Mouse (Mus musculus) gastrocnemius, postnatal 25 days (tissue): ENCODE results near the gene Nkain2. TPM values are rescaled to one million over a fixed set of nuclear protein-coding genes. Genes with fewer than 3 reads are reported as not detected.

Source experiments
- DNase-seq: peaks from one replicate; pipeline ENCODE4 v3.0.0; 2022
- total RNA-seq, 2 experiments: library from RNA; stranded (reverse); gene quantifications; 1 replicate in 1 of 2; 2 replicates in 1 of 2; pipeline ENCODE4 v1.2.3; 2021

Nkain2 gene
- total RNA-seq, 2 experiments from 2014 or later, result 0.20 to 0.21 TPM

DNA sequence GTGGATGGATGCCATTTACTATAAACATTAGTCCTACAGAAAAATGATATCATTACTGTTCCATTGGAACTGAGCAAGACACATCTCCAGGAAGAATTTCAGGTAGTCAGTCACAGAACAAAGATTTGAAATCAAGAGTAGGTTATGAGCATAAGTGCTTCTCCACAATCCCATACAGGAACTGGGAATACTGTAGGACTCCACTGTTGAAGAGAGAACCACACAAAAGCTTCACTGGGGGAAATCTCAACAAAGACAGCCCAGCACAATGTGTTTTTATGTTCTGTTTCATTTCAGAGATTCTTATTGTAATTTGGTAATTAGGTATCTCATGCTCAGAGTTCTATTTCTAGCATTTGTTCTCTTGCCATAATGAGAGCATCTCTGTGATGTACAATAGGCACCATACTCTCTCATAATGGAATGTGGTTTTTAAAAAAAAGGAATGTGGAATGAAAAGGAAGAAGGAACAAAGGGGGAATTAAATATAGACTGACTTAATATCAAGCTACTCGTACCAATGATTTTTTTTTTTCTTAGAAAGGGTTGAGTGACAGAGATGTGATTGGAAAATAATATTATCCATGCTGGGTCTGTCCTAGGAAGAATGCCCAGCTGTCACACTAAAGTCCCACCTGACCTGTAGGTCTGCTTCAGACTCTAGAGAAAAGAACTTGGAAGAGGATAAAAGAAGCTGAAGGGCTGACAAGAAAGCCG, 313.5 kb downstream of the Nkain2 start:
- no peak for DNase-seq

DNA sequence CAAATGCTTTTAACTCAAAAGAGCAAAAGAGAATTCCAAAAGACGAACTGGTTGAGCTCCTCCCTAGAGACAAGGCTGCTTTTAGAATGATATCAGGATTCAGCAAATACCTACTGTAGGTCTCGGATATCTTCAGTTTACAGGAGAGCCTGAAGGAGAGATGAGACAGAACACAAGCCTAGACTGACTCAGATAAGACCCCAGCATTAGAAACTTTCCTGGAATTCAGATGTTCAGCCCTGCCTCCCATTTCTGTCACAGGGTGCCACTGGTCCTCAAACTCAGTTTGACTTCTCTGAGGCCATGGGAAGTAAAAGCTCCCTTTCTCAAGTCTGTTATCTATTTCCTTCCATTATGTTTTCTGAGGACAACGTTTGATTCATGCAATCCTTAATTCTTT, 332.6 kb downstream of the Nkain2 start:
- no peak for DNase-seq

DNA sequence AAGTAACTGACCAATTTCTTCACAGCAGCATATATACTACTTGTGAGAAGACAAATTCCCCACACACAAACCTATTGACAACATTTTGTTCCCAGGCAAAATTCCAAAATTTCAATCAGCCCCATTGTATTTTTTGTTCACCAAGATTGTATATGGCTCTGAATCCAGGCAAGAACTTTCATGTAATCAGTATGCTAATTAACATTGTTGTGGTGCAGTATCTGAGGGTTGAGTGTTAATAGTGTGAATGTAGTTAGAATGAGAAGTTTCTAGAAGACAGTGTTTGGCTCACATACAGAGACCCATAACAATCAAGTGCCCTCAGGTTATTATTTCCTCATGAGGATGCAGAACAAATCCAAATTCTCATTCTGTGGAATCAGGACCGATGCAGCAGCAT, 354.2 kb downstream of the Nkain2 start:
- no peak for DNase-seq

DNA sequence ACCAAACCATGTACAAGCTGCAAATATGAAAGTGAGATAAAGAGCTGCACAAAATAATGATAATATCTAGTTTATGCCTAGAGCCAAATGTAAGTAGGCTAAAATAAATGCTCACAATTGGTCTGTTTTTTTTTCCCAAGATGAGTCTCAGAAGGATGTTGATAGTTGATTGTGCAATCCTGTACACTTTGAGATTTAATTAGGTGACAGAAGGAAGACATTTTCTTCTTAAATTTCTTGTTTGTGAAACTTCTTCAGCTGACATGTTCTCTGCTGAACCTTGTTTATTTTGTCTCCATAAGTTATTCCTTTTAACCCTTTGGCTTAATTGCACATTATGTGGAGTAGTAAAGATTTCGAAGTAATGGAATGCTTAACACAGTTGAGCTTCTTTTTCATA, 379.4 kb downstream of the Nkain2 start:
- no peak for DNase-seq

DNA sequence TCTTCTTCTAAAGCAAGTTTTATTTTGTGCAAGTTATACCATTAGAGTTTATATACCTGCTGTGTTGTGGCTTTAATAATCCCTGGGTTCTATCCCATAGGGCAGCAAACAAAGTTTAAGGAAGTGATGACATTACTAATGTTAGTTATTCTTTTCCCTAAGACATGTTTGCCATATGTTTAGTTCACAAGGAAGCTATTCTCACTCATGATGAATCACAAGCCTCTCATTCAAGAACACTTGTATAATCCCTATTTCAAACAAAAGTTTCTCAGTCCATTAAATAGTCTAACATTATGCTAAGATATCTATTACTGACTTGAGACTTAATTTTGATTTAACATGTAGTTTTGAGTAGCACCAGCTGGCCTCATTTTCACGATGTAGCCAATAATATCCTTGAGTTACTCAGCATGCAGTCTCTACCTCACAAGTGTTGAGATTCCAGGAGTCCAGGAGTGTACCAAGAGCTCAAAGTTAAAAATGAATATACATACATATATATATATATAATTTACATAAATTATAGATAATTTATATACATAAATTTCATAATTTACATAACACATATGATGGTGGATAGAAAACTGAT, 395.6 kb downstream of the Nkain2 start:
- DNase-seq, result no peak

DNA sequence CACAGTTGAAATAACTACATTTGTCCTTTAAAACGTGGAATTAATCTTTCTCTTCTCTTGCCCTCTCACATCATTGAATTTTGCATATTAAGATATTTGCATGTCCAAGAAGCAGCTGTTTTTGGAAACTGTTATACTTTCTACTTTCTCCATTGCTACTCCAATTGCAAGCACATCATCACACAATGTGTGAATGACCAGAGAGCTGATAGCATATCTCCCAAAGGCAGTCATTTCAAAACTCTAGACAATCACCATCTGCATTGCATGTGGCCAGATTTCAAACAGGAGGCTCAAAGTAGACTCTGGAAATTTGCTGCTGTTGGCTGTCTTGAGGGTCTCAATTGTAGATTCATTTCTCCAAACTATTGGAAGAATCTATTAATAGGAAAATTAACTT, 396.7 kb downstream of the Nkain2 start:
- no peak for DNase-seq

DNA sequence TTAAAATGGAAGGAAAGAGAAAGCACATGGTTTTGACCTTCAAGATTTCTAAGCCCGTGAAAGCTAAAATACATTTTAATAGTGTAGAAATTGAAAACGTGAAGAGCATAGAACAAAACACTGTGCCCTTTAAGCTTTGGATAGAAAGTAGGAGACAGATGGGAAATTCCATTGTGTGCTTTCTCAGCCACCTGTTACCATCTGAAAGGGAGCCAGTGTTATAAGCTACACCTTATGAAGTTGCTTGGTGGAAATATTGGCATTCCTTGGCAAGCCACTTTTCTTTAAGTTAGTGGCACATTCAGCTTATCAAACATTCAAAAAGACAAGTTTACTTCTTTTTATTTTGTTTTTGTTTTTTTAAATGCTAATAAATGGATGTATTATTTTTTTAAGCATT, 427.5 kb downstream of the Nkain2 start:
- DNase-seq, result no peak

DNA sequence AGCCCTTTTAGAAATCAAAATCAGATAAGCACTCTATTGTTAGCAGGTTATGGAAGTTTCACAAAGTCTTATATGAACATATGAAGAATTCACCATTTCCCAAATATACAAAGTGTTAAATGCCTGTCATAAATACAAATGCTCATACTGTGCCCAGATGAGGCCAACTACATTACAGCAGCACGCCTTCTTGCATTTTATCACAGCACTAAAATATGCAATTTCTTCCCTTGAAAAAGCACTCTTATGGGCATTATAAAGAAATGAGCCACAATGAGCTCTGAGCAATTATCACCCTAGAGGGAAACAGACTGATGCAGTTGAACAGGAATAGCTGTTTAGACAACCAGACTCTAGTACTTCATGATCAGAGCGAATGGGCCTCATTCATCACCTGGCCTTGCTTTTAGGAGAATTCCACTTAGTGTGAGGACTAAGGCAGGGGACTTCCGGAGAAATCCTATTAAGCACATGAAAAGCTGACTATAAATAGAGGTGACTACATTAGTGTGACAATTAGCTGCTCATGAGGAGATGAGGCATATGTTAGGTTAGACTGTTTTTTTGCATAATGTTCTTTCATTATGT, 450.2 kb downstream of the Nkain2 start:
- no peak for DNase-seq

DNA sequence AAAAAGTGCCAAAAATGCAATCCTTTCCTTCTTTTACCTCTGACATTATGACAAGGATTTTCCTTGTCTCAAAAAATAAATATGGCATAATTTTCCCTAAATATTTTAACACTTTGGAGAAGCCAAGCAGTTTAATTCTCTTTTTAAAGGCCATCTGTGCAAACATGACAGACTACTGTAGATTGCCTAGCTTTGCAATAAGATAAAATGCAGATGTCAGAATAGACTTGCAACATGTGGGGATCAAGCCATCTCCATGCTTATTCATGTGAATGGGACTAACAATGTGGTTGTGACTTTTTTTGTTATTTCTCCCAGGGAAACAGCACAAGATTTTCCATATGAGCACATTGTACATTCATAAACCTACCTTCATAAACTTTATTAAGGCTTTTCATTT, 476.0 kb downstream of the Nkain2 start:
- no peak for DNase-seq

DNA sequence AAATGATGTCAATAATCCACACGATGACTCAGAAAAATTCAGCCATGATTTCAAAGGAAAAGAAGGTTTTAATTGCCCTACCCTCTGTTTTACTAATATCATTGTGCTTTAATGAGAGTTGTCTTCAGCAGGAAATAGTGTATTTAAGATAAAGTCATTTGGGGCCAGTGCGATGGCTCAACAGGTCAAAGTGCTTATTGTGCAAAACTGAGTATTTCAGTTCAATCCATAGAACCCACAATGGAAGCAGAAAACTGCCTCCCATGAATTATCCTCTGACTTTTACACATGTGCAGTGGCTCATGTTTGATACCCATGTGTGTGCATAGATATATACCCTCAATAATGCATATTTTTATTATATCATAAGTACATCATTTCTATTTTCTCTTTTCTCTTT, 478.9 kb downstream of the Nkain2 start:
- DNase-seq, result no peak

DNA sequence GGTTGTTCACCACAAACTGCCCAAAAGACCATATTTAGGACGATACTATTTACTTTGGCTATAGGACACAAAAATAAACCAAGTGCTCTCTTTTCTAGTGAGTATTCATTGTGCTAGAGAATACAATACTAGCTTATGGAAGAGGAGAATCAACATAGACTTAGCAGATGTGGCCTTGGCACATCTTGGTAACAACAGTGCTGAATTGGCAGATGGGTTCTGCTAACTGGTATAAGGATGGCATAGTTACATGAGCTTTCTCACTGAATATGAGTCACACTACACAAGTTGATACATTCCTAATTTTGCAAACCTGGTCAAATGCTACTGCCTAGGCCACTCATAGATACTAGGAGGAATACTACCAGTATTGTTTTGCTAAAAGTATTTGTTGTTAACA, 489.3 kb downstream of the Nkain2 start:
- DNase-seq, result no peak

DNA sequence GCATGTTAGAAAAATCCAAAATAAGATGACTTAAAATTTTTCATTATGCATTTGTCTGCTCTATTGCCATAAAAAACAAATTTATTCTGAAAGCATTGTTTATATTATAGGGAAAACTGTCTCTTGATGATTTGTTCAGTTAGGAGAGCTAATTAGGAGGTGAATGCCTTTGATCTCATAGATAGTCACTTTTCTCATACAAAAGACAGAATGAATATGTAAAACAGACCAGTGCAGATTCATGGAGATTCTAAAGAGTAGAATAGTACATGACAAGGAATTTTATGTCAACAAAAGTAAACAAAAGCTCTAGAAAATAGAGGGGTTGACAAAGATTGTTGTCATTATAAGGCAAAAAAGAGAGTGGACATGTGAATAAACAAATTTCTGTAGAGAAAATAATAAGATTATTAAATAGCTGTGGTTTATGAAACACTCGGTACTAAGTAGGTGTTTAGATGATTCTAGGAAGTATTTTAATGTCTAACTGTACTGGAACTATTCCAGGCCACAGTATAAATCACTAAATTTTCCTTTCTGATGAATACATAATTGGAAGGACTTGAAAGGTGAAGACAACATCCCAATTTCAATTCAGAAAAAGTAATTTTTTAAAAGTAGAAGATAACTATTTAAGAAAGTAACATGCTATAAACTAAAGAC, 496.3 kb downstream of the Nkain2 start:
- DNase-seq, result no peak

DNA sequence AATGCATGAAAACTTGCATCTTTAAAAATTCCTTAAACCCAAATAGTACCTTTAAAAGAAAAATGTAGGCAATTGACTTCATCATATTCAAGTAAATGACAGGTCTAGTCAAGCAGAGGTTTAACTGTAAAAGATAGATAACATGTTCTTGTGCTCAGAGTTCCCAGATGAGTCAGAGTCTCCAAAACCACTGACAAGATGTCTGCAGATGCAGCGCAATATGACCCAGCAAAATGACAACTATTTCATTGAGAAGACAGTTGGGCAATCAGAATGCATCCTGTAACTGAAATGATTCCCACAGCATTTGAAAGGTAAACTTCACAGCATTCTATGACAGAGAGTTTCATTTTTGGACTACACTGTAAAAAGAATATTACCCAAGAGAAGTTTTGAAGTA, 496.9 kb downstream of the Nkain2 start:
- no peak for DNase-seq

DNA sequence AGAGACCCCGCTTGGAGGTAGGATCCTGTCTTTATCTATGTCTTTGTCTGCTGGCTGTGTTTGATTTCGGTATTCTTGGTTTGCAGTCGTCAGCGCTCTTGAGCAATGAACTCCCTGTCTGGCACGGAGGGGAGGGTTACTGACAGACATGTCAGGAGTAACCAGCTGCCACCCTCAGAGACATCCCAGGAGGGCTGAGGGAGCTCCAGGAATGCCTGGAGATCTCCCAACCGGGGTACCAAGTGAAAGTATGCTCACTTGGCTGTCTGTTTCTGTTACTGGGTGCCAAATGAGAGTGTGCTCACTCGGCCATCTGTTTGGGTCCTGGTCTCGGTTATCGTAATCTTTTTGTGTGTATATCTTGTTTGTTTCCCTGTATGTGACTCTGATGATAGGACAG, 577.5 kb downstream of the Nkain2 start:
- DNase-seq, result no peak

DNA sequence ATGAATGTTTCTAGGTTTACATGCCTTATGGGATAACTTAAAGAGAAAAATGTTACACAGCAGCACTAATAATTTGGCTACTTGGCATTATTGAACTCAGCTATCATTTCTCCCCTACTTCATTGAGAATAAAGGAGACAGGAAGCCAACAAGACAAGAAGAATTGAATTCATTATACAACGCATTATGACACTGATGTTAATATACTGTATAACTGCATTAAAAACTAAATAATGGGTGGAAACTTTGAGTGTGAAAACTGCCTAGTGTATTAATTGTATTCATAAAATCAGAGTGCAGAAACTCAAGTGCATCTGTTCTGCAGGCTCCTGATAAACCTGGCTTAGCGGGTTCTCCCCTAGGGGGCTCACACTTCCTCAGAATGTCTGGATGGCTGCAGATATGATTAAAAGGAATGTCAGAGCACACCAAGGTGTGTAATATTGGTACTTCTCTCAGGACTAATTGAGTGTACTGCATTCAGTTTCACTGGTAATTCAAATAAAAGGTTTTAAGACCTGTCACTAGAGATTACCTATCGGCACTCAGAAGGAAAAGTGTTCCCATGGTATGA, 589.2 kb downstream of the Nkain2 start:
- no peak for DNase-seq

DNA sequence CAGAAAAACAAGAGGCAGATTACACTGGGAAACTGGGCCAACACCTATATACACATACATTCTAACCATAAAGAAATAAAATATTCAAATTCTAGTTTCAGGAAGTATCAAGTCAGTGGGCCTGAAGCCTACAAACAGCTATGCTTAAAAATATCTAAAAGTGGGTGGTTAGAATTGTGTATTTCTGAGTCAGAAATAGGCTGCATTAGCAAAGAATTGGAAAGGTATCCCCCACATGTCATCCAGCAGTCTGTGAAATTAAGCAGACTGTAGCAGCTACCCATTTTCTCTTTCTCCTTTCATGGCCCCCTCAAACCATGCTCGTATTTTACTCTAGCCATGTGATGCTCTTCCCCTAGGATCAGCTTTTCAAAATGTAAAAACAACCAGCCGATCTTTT, 599.8 kb downstream of the Nkain2 start:
- no peak for DNase-seq

DNA sequence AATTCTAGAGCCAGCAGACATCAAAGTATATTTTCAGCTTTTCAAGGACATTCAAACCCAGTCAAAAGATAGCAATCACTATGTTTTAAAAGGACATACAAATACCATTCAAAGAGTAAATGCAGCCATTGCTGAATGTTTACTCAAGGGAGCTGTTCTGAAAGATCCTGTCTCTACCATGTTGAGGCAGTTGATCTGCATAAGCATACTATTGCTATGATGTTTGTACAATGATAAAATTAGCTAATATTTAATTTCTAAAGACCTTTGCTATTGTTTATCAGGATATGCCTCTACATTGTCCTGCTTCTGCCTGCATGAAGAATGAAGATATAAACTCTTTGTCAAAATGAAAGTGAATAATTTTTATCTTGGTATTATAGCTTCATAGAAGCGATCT, 606.6 kb downstream of the Nkain2 start:
- DNase-seq, result no peak

DNA sequence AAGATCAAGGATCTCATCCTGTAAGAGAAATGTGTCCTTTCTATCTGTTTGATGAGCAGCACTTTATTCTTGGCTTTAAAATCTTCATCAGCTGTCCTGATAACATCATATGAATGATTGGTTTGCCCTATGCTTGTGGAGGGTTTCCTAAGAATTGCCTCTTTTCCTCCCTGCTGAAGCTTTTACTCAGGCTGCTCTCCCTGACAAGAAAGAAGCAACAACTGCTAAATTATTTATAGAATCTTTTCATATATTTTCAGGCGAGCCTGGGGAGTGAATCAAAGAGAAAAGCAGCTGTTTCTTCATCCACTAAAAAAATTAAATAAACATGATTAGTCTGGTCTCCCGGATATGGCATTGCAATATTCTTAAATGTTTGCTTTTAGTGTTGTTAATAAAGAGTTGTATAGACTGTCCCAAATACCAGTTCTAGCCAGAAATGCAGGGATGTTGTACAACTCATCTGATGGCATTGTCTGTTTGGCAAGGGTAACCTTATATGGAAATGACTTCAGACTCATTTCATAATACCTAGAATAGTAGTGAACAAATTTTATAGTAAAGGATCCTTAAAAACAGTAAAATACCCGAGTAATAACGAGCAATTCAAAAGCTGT, 646.9 kb downstream of the Nkain2 start:
- DNase-seq, result no peak

DNA sequence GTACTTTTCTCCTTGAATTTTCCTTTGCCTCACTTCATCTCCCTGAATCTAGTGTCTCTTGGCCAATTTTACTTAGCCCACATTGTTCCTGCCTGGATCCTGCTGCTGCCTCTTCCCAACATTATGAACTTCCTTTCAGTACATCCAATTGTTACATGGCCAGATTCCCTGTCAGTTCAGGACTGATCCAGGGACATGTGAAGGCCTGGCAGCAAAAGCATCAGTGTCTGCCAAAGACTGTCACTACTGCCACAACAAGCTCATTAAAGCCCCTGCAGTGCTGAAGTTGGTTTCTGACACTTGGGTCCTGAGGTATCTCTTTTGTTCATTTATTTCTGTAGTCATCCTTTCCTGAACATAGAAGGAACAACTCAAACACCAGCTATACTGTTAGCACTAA, 649.1 kb downstream of the Nkain2 start:
- DNase-seq, result no peak

DNA sequence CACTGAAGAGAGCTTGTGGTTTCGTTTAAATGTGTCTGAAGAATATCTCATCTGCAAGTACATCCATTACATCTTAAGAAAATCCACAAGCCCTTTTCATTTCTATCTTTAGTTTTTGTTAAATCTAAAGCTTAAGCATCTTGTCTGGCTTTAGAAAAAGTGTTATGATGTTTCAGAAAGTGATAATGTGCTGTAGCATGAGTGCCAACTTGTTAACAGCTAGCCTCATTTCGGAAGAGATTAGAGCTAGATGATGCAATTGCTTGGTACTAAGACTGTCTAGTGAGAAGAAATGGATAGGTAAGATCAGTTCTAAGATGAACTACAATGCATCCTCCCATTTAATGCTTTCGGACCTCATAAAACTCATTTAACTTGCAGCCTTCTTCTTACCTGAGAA, 707.3 kb downstream of the Nkain2 start:
- DNase-seq, result no peak

DNA sequence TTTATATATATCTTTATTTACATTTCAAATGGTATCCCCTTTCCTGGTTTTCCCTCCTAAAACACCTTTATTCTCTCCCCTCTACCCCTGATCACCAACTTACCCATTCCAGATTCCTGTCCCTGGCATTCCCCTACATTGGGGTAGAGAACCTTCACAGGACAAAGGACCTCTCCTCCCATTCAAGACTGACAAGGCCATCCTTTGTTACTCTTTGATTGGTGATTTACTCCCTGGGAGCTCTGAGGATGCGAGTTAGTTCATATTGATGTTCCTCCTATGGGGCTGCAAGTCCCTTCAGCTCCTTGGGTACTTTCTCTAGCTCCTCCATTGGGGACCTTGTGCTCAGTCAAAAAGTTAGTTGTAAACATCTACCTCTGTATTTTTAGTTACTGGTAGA, 798.9 kb downstream of the Nkain2 start:
- DNase-seq, result no peak

DNA sequence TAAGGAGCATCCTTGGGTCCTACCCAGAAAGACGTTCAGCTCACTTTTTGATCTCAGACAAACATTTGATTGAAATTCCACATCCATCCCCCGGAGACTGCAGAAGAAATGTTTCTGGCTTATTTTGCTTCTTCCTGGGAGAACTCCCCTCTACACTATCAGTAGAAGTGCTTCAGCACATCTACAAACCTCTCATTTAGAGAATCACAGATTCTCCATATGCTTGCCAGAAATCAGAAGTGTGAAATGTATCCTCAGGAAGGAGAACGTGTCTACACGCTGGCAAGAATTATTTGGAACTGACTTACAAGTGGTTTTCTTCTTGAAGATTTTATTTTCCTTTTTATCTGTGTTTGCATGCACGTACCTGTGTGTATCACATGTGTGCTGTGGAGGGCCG, 829.9 kb downstream of the Nkain2 start:
- DNase-seq, result no peak

DNA sequence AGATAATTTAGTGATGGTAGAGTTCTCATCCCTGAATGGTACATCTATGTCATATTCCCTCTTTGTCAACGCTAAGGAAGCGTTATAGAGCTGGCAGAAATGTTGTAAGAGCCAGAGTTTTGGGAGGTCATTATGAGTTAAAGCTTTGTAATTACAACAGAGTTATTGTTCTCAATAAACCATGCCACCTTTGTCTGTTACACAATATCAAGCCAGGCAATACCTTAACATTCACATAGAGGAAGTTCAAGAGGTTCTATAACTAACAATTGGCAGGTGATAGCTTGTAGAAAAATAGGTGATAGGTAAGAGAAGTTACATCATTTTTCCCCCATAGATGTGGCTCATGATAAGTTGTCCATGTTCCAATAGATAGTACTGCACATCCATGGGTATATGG, 832.0 kb downstream of the Nkain2 start:
- DNase-seq, result no peak
